Mouse (Mus musculus): Measurements from ENCODE around the gene Eif4g1. TPM values are rescaled to one million over a fixed set of nuclear protein-coding genes. Genes with fewer than 3 reads are reported as not detected.

The Eif4g1 gene
- polyA plus RNA-seq, 2 experiments: 148 to 299 TPM

DNA sequence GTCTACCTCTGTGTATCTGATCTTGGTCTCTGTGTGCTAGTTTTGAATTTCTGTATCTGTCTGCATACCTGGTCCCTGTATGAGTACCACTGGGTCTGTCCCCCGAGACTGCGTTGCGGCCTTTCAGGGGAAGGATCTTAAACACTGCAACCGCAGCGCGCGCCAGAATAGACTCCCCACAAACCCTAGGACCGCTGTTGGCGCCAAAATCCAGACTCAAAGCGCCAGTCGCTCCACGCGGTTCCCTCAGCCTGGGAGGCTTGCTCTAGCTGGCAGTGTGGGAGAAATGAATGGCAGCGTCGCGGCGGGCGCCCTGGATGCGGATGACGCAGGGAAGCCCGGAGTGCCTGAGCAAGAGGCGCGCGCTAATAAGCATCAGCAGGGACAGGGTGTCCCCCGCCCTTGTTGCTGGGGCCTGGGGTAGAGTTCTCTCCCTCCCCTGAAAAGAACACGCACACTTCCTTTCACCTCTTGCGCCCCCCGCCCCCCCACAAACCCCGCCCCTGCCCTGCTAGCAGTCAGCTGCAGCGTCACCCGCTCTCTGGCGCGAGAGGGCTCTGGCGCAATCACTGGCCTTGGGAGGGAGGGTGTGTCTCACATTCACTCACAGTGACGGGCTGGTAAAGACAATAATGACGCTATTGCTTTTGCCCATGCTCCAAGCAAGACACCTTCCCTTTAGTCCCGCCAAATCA is 46.0 kb upstream of the Eif4g1 start:
- Histone ChIP-seq H3K9me3 (ENCODE audit: control insufficient read depth, low read length) (no peaks in the 10 kb centered on the region), H3K36me3 (ENCODE audit: control insufficient read depth, insufficient read depth, low read length) (no peaks in the 10 kb centered on the region), H3K27me3 (ENCODE audit: control insufficient read depth, insufficient read depth, low read length) (peaks cover 23% of the 10 kb centered on the region), H3K27ac (replicated peaks; ENCODE audit: low read depth, low read length) (no peak overlapping the region), H3K4me1 (ENCODE audit: control insufficient read depth, insufficient read depth, low read length) (peaks cover 23% of the 10 kb centered on the region), H3K9ac (ENCODE audit: low read depth, low read length, severe bottlenecking) (peak overlapping the region; percentile 64), H3K4me3 (replicated peaks; ENCODE audit: low read length) (peak overlapping the region; percentile 69), H3K4me2 (replicated peaks; ENCODE audit: low read depth, low read length, severe bottlenecking) (peak overlapping the region; percentile 98)
- ATAC-seq (ENCODE audit: low FRiP score, low read depth) (peak; percentile 48), DNase-seq (ENCODE audit: low spot score) (peak; percentile 57)
- TF ChIP-seq POLR2A (IDR thresholded peaks at IDR 0.05; ENCODE audit: borderline replicate concordance, extremely low read depth, insufficient read depth, insufficient read length): no peak
- WGBS: under 1% methylated on average over 35 of the region's 37 CpGs

DNA sequence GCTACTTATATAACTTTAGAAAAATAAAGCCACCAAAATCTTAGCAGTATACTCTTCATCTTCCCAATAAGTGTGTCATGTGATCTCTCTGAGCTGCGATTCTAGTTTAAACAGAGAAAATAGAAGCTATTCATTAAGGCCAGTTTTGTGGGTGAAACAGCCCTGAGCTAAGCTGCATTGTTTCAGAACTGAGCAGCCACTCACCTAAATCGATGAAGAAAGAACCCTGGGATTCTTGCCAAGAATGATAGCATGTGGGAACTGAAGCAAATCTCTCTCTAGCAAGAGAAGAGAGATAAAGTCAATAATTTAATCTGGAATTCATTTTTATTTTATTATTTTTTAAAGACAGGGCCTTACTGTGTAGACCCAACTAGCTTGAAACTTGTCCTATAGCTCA is 44.9 kb upstream of the Eif4g1 start:
- no peak overlapping the region for H3K27ac ChIP-seq (replicated peaks; ENCODE audit: low read depth, low read length)
- ATAC-seq (ENCODE audit: low FRiP score, low read depth) (no peak), DNase-seq (ENCODE audit: low spot score) (no peak)
- WGBS: 71% methylated on average over 2 of the region's 2 CpGs
- H3K36me3 ChIP-seq (ENCODE audit: control insufficient read depth, insufficient read depth, low read length): no peaks in the 10 kb centered on the region
- no peaks in the 10 kb centered on the region for H3K9me3 ChIP-seq (ENCODE audit: control insufficient read depth, low read length)
- H3K4me3 ChIP-seq (replicated peaks; ENCODE audit: low read length): no peak overlapping the region
- peaks cover 23% of the 10 kb centered on the region for H3K27me3 ChIP-seq (ENCODE audit: control insufficient read depth, insufficient read depth, low read length)
- no peak for TF ChIP-seq POLR2A (IDR thresholded peaks at IDR 0.05; ENCODE audit: borderline replicate concordance, extremely low read depth, insufficient read depth, insufficient read length)
- peaks cover 23% of the 10 kb centered on the region for H3K4me1 ChIP-seq (ENCODE audit: control insufficient read depth, insufficient read depth, low read length)
- no peak overlapping the region for H3K9ac ChIP-seq (ENCODE audit: low read depth, low read length, severe bottlenecking)
- H3K4me2 ChIP-seq (replicated peaks; ENCODE audit: low read depth, low read length, severe bottlenecking): no peak overlapping the region

DNA sequence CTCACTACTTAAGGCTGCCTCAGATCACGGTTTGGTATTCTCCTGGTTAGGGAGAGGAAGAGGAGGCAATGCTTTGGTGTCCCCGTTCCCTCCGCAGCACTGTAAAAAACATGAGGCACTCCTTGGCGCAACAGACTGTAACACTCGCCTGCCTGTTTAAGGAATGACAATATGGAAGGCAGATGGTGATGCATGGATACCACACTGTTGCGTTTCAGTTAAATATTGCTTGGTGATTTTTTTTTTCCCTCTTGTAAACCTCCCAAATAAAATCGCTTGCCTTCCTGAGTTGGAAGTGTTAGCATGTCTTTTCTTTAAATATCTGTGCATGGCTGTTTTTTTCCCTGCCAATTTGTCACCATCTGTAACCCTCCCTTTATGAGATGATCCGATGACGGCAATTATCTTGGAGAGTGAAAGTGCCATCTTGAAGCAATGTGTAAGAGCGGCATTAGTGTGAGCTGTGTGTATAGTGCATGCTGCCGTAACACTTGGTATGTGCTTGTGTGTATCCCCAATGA is 39.2 kb upstream of the Eif4g1 start:
- no peak overlapping the region for H3K4me3 ChIP-seq (replicated peaks; ENCODE audit: low read length)
- DNase-seq (ENCODE audit: low spot score) (no peak), ATAC-seq (ENCODE audit: low FRiP score, low read depth) (no peak)
- 0 out of 2 replicates have a peak, but pooled peaks cover 4% of the 10 kb centered on the region for H3K27me3 ChIP-seq (ENCODE audit: control insufficient read depth, insufficient read depth, low read length)
- H3K36me3 ChIP-seq (ENCODE audit: control insufficient read depth, insufficient read depth, low read length): no peaks in the 10 kb centered on the region
- 33% methylated on average over 11 of the region's 11 CpGs for whole genome bisulfite sequencing
- no peaks in the 10 kb centered on the region for H3K4me1 ChIP-seq (ENCODE audit: control insufficient read depth, insufficient read depth, low read length)
- H3K9me3 ChIP-seq (ENCODE audit: control insufficient read depth, low read length): no peaks in the 10 kb centered on the region
- H3K27ac ChIP-seq (replicated peaks; ENCODE audit: low read depth, low read length): no peak overlapping the region
- H3K4me2 ChIP-seq (replicated peaks; ENCODE audit: low read depth, low read length, severe bottlenecking): peak overlapping the region; percentile 87; the same call in 1 of the 2 replicates
- no peak overlapping the region for H3K9ac ChIP-seq (ENCODE audit: low read depth, low read length, severe bottlenecking)
- no peak for TF ChIP-seq POLR2A (IDR thresholded peaks at IDR 0.05; ENCODE audit: borderline replicate concordance, extremely low read depth, insufficient read depth, insufficient read length)

DNA sequence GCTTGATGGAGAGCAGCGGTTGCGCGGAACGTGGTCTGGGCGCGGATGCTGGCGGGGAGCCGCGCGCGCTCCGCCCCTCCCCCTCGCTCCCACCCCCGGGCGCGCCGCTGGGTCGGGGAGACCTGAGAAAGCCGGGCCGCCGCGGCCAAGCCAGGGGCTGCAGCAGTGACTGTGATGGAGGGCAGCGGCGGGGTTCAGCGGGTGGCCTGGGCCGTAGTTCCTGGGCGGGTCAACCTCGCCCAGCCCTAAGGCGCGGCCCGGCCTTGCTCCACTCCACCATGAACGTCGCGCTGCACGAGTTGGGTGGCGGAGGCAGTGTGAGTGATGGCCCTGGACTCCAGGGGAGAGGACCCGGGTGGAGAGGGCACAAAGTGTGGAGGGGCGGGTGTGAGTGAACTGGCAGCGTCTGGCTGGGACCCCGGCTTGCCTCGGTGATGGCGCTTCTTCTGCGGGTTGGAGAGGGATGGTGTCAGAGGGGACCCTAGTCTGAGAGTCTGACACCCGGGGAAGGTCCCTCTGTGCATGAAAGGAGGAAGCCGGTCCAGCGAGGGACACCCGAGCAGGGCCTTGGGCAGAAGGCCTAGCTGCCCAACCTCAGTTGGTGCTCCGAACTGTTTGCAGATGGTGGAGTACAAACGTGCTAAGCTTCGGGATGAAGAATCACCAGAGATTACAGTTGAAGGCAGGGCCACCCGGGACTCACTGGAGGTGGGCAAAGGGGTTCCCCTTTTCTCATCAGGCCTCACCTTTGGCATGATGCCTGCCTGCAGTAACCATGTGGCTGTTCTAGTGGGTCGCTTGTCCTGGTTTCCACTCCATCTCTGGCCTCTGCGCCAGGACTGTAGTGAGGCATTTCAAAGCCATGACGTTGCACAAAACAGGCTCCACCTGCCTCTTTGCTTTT is 38.1 kb upstream of the Eif4g1 start, which contains the start of gene Ece2:
Gene Ece2, plus strand, starts transcription at position 98 of the 904 bp plus-strand sequence.
- H3K9ac ChIP-seq (ENCODE audit: low read depth, low read length, severe bottlenecking): peak within 1 kb of the TSS; percentile 65
- 7% methylated on average over 45 of the region's 54 CpGs for whole genome bisulfite sequencing
- no peak for TF ChIP-seq POLR2A (IDR thresholded peaks at IDR 0.05; ENCODE audit: borderline replicate concordance, extremely low read depth, insufficient read depth, insufficient read length)
- no peak within 1 kb of the TSS for H3K27ac ChIP-seq (replicated peaks; ENCODE audit: low read depth, low read length)
- peak; percentile 57; the same call in 1 of the 2 replicates for ATAC-seq (ENCODE audit: low FRiP score, low read depth)
- no peaks in the 10 kb centered on the region for H3K9me3 ChIP-seq (ENCODE audit: control insufficient read depth, low read length)
- no peaks in the 10 kb centered on the region for H3K36me3 ChIP-seq (ENCODE audit: control insufficient read depth, insufficient read depth, low read length)
- no peaks in the 10 kb centered on the region for H3K4me1 ChIP-seq (ENCODE audit: control insufficient read depth, insufficient read depth, low read length)
- DNase-seq (ENCODE audit: low spot score): no peak
- H3K4me3 ChIP-seq (replicated peaks; ENCODE audit: low read length): peak within 1 kb of the TSS; percentile 51
- H3K4me2 ChIP-seq (replicated peaks; ENCODE audit: low read depth, low read length, severe bottlenecking): peak within 1 kb of the TSS; percentile 87
- 0 out of 2 replicates have a peak, but pooled peaks cover 4% of the 10 kb centered on the region for H3K27me3 ChIP-seq (ENCODE audit: control insufficient read depth, insufficient read depth, low read length)

DNA sequence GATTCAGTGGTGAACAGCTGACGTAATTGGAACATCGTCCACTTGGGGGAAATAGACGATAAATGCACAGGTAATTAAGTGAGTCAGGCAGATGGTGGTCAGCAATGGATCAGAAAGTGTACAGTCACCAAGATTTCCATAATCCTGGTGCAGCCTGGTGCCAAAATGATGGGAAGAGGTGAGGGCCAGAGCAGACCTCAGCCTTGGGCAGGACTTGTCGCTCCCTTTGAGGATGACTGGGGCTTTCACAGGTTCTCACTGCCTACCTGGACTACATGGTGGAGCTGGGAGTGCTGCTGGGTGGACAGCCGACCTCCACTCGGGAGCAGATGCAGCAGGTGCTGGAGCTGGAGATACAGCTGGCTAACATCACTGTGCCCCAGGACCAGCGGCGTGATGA is 30.7 kb upstream of the Eif4g1 start:
- Histone ChIP-seq H3K36me3 (ENCODE audit: control insufficient read depth, insufficient read depth, low read length) (no peaks in the 10 kb centered on the region), H3K9me3 (ENCODE audit: control insufficient read depth, low read length) (no peaks in the 10 kb centered on the region), H3K4me3 (replicated peaks; ENCODE audit: low read length) (no peak overlapping the region), H3K27ac (replicated peaks; ENCODE audit: low read depth, low read length) (no peak overlapping the region), H3K27me3 (ENCODE audit: control insufficient read depth, insufficient read depth, low read length) (no peaks in the 10 kb centered on the region), H3K9ac (ENCODE audit: low read depth, low read length, severe bottlenecking) (no peak overlapping the region), H3K4me1 (ENCODE audit: control insufficient read depth, insufficient read depth, low read length) (no peaks in the 10 kb centered on the region), H3K4me2 (replicated peaks; ENCODE audit: low read depth, low read length, severe bottlenecking) (no peak overlapping the region)
- ATAC-seq (ENCODE audit: low FRiP score, low read depth) (no peak), DNase-seq (ENCODE audit: low spot score) (no peak)
- TF ChIP-seq POLR2A (IDR thresholded peaks at IDR 0.05; ENCODE audit: borderline replicate concordance, extremely low read depth, insufficient read depth, insufficient read length): no peak
- 77% methylated on average over 8 of the region's 8 CpGs for WGBS

All from limb, embryonic 14.5 days (tissue).